In genomic region chr4:151454611-151455010, GRCm38 (mm10) we compare ENCODE assay signal across 14 mouse cellular contexts.
DNase-seq lines count a peak whose midpoint lies in the region; ATAC-seq and TF ChIP-seq lines count a peak whose summit lies in the region.
"Had no signal": no experiment of that assay in that cellular context is flagged by ENCODE, and none has a peak within 500 bp of the region (broad histone marks: within the 10 kb centered on the region; RNA-seq: fewer than 3 reads in every experiment).

No protein-coding gene starts in this region.

- no peaks in the 10 kb centered on the region for H3K9me3 ChIP-seq in lung, postnatal 0 days (ENCODE audit: low read length)
- H3K9me3 ChIP-seq: forebrain, embryonic 10.5 days had no signal

- peak; percentile 15 to 25 for DNase-seq in adrenal gland, postnatal 36 days
- no peak for DNase-seq in adrenal gland, adult 8-10 months
- peak; percentile 4 to 7 for DNase-seq in lung, adult 18-20 months
- DNase-seq in lung, postnatal 0 days (ENCODE audit: low spot score): no peak
- peak; percentile 67 to 75 for DNase-seq in cerebellum, postnatal 36 days
- no peak for DNase-seq in kidney, adult 9 months
- no peak for DNase-seq in layer of hippocampus, postnatal 14 days (ENCODE audit: low spot score in 2 of 2)
- DNase-seq: kidney, postnatal 10 days; spleen, adult 18-20 months; thymus, postnatal 36 days had no signal

- H3K36me3 ChIP-seq in lung, postnatal 0 days (ENCODE audit: insufficient read depth, low read length): no peaks in the 10 kb centered on the region
- H3K36me3 ChIP-seq: forebrain, embryonic 10.5 days had no signal

- no peaks in the 10 kb centered on the region for H3K4me1 ChIP-seq in lung, postnatal 0 days (ENCODE audit: insufficient read depth, low read depth, low read length)

- no peak overlapping the region for H3K9ac ChIP-seq in lung, postnatal 0 days (replicated peaks; ENCODE audit: low read depth)

- TF ChIP-seq CTCF in lung, postnatal 0 days (IDR thresholded peaks at IDR 0.05): no peak

- H3K27me3 ChIP-seq in lung, postnatal 0 days (replicated peaks; ENCODE audit: insufficient read depth, low read length): no peaks in the 10 kb centered on the region

- H3K4me3 ChIP-seq in lung, postnatal 0 days (ENCODE audit: low read depth, low read length): no peak overlapping the region
- H3K4me3 ChIP-seq: forebrain, embryonic 10.5 days had no signal

- no peak for ATAC-seq in lung, postnatal 0 days
- peak; percentile 69 for ATAC-seq in cerebellum, adult (ENCODE audit: insufficient number of reproducible peaks, low FRiP score, low TSS enrichment)
- ATAC-seq: inflammation-experienced regulatory T-cells, adult 6 months had no signal

- no peak overlapping the region for H3K4me2 ChIP-seq in lung, postnatal 0 days (replicated peaks; ENCODE audit: low read depth, low read length)

- WGBS in lung, postnatal 0 days: 87% methylated on average over 3 of the region's 3 CpGs

- H3K27ac ChIP-seq in lung, postnatal 0 days (ENCODE audit: low read length): no peak overlapping the region
- H3K27ac ChIP-seq: forebrain, embryonic 10.5 days; stomach, postnatal 0 days had no signal

- no peak for TF ChIP-seq EP300 in lung, postnatal 0 days (IDR thresholded peaks at IDR 0.05)

Comparison
In these comparisons a context has a peak if more than half of its experiments do, and no peak if none do; other contexts are left out.
1. DNase-seq: peak in adrenal gland, postnatal 36 days (2 of 2), lung, adult 18-20 months (2 of 2) and cerebellum, postnatal 36 days (2 of 2); none in adrenal gland, adult 8-10 months (single experiment), lung, postnatal 0 days (single experiment), kidney, adult 9 months (single experiment) and layer of hippocampus, postnatal 14 days (0 of 2).